Mouse (Mus musculus) embryonic facial prominence, embryonic 14.5 days (tissue): Measurements from ENCODE around the gene Creb3l2. TPM values are rescaled to one million over a fixed set of nuclear protein-coding genes. Genes with fewer than 3 reads are reported as not detected.
A peak's percentile ranks its signal among the peaks of the same experiment; 100 is the strongest.

Source experiments
- ATAC-seq: fragments of 200-750 bp; cut with Nextera tagmentation; 2 replicates; pipeline ENCODE4 v1.8.0; 2017; ENCODE audit warnings: low read depth, moderate number of reproducible peaks, moderate TSS enrichment
- DNase-seq: peaks from one replicate; pipeline ENCODE4 v3.0.0-alpha.2; 2015; ENCODE audit warnings: low spot score
- H3K27ac ChIP-seq: fragments of 300-500 bp; sonication (generic); replicated peaks from 2 replicates; pipeline ENCODE4 v1.5.1; 2014; ENCODE audit warnings: low read depth, mild to moderate bottlenecking, low read length, moderate library complexity
- H3K27me3 ChIP-seq: fragments of 300-500 bp; sonication (generic); replicated peaks from 2 replicates; pipeline ENCODE4 v1.6.1; 2014; ENCODE audit warnings: low read length; ENCODE audit not compliant: control insufficient read depth, insufficient read depth
- H3K36me3 ChIP-seq: fragments of 300-500 bp; sonication (generic); 2 replicates; pipeline ENCODE4 v1.6.1; 2014; ENCODE audit warnings: low read length, mixed read lengths; ENCODE audit not compliant: control insufficient read depth, insufficient read depth
- H3K4me1 ChIP-seq: fragments of 300-500 bp; sonication (generic); 2 replicates; pipeline ENCODE4 v1.6.1; 2014; ENCODE audit warnings: antibody characterized with exemption, low read length; ENCODE audit not compliant: control insufficient read depth, insufficient read depth
- H3K4me2 ChIP-seq: fragments of 300-500 bp; sonication (generic); 2 replicates; pipeline ENCODE4 v1.6.1; 2014; ENCODE audit warnings: low read depth, mild to moderate bottlenecking, low read length, moderate library complexity, mixed read lengths
- H3K4me3 ChIP-seq: fragments of 300-500 bp; sonication (generic); 2 replicates; pipeline ENCODE4 v1.5.1; 2014; ENCODE audit warnings: low read depth, mild to moderate bottlenecking, low read length
- H3K9ac ChIP-seq: fragments of 300-500 bp; sonication (generic); 2 replicates; pipeline ENCODE4 v1.6.1; 2014; ENCODE audit warnings: low read depth, mild to moderate bottlenecking, low read length, moderate library complexity, mixed read lengths
- H3K9me3 ChIP-seq: fragments of 300-500 bp; sonication (generic); 2 replicates; pipeline ENCODE4 v1.6.1; 2016; ENCODE audit warnings: low read length; ENCODE audit not compliant: control insufficient read depth
- WGBS: fragments of 180-500 bp; shearing (Covaris S2); extraction: QIAGEN DNeasy Blood & Tissue Kit; methylation state at CpG from one replicate; pipeline ENCODE4 v1.1.7; 2014; 5-methylcytosine and 5-hydroxymethylcytosine counted together
- polyA plus RNA-seq: library from polyadenylated mRNA; unstranded; fragments of >200 nt; fragmentation: Nextera tagmentation; extraction: Ambion mirVana; gene quantifications from 2 replicates; pipeline ENCODE4 v1.2.1, GENCODE M21; 2014

Gene Creb3l2
- polyA plus RNA-seq, 1 experiment from 2014 or later: 35.3 TPM

DNA sequence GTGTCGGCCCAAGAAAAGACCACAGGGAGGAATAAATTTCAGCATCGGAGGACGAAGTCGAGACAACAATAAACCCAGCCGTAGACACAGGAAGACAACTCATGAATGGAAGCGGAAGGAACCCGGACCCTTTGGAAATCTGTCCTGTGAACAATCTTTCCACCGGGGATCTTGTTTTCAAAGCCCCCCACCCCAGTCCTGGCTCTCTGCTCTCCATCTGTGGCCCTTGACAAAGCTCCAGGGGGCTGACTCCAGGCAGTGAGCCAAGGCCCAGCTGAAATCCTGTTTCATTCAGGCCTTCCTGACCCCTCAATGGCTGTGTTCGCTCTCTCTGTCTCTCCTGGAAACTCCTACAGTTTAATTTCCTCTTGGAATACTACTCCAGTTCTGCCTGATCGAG, 66.5 kb downstream of the Creb3l2 start:
- peaks cover 39% of the 10 kb centered on the region for H3K36me3 ChIP-seq
- peaks cover 6% of the 10 kb centered on the region; the same call in 1 of the 2 replicates for H3K9me3 ChIP-seq
- DNase-seq (no peak), ATAC-seq (peak; percentile 55; the same call in 1 of the 2 replicates)
- H3K9ac ChIP-seq: no peak overlapping the region
- no peaks in the 10 kb centered on the region for H3K27me3 ChIP-seq
- H3K27ac ChIP-seq: peak overlapping the region; percentile 36; the same call in 1 of the 2 replicates
- H3K4me1 ChIP-seq: peaks cover 5% of the 10 kb centered on the region; the same call in 1 of the 2 replicates
- H3K4me3 ChIP-seq: no peak overlapping the region
- WGBS: 67% methylated on average over 10 of the region's 10 CpGs
- no peak overlapping the region for H3K4me2 ChIP-seq

DNA sequence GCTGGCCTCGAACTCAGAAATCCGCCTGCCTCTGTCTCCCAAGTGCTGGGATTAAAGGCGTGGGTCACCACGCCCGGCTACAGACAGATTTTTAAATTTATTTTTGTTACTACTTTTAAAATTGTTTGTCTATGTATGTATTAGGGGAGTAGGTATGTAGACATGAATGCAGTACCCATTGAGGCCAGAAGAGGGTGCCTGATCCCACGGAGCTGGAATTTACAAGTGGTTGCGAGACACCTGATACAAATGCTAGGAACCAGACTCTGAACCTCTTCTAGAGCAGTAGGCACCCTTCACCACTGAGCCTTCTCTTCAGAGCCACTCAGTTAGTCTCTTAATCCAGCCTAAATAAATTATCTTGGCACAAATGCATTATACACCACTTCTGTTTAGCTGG, 70.6 kb downstream of the Creb3l2 start:
- DNase-seq: no peak
- WGBS: 81% methylated on average over 7 of the region's 7 CpGs
- peaks cover 5% of the 10 kb centered on the region; the same call in 1 of the 2 replicates for H3K4me1 ChIP-seq
- no peak overlapping the region for H3K27ac ChIP-seq
- no peak overlapping the region for H3K9ac ChIP-seq
- H3K4me3 ChIP-seq: no peak overlapping the region
- H3K4me2 ChIP-seq: no peak overlapping the region
- H3K27me3 ChIP-seq: no peaks in the 10 kb centered on the region
- H3K9me3 ChIP-seq: peaks cover 6% of the 10 kb centered on the region; the same call in 1 of the 2 replicates
- H3K36me3 ChIP-seq: peaks cover 19% of the 10 kb centered on the region
- ATAC-seq: no peak

DNA sequence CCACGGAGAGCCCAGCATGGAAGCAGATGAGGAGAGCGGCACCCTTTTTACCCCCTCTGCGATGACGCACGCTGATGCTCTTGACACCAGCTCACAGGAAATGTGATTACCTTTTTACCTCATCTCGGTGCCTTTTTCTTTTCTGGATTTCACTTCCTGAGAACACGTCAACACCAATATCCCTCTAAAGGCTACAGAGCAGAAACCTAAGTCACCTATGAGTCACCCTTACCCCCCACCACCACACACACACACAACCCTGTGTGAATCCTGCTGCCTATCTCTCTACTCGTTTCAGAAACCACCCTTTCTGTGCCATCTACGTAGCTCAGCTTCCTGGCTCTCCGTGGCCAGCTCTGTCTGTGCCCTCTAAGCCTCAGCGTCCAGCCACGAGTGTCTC, 71.4 kb downstream of the Creb3l2 start:
- ATAC-seq: no peak
- Histone ChIP-seq H3K9me3 (peaks cover 6% of the 10 kb centered on the region; the same call in 1 of the 2 replicates), H3K36me3 (peaks cover 19% of the 10 kb centered on the region), H3K4me3 (no peak overlapping the region), H3K4me1 (peaks cover 8% of the 10 kb centered on the region), H3K27me3 (no peaks in the 10 kb centered on the region), H3K9ac (no peak overlapping the region), H3K27ac (no peak overlapping the region), H3K4me2 (no peak overlapping the region)
- WGBS: 85% methylated on average over 12 of the region's 12 CpGs
- DNase-seq: no peak

DNA sequence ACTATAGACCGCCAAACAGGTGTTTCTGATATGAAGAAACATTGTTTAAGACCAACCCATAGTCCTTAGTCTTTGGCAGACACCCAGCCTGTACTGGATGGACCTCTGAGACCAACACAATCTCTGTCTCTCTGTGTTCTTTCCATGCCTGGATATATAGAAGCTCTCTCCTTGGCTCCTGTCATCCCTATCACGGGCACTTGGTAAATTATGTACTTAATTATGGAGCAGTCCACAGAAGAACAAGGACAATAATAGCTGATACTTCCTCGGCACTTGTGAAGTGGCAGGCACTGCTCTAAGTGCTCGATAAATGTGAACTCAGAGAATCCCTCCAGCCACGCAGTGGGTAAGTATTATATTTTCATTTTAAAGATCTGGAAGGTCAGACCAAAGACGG, 72.2 kb downstream of the Creb3l2 start:
- WGBS: 76% methylated on average over 6 of the region's 6 CpGs
- Histone ChIP-seq H3K4me2 (no peak overlapping the region), H3K27me3 (no peaks in the 10 kb centered on the region), H3K4me1 (peaks cover 10% of the 10 kb centered on the region), H3K9ac (no peak overlapping the region), H3K4me3 (no peak overlapping the region), H3K9me3 (peaks cover 6% of the 10 kb centered on the region; the same call in 1 of the 2 replicates), H3K27ac (no peak overlapping the region), H3K36me3 (peaks cover 20% of the 10 kb centered on the region)
- no peak for ATAC-seq
- no peak for DNase-seq

GRCm38 (mm10) chr6:37368281-37368680, 73.7 kb downstream of the Creb3l2 start:
- peaks cover 29% of the 10 kb centered on the region for H3K36me3 ChIP-seq
- H3K9me3 ChIP-seq: peaks cover 6% of the 10 kb centered on the region; the same call in 1 of the 2 replicates
- H3K27me3 ChIP-seq: no peaks in the 10 kb centered on the region
- H3K4me1 ChIP-seq: peaks cover 10% of the 10 kb centered on the region
- DNase-seq (no peak), ATAC-seq (no peak)
- H3K4me2 ChIP-seq: no peak overlapping the region
- H3K4me3 ChIP-seq: no peak overlapping the region
- no peak overlapping the region for H3K27ac ChIP-seq
- WGBS: 74% methylated on average over 13 of the region's 13 CpGs
- no peak overlapping the region for H3K9ac ChIP-seq

- DNase-seq (no peak), ATAC-seq (no peak)
- 88% methylated on average over 6 of the region's 6 CpGs for WGBS
- H3K4me1 ChIP-seq: peaks cover 10% of the 10 kb centered on the region
- H3K4me3 ChIP-seq: no peak overlapping the region
- H3K4me2 ChIP-seq: no peak overlapping the region
- peaks cover 6% of the 10 kb centered on the region; the same call in 1 of the 2 replicates for H3K9me3 ChIP-seq
- no peak overlapping the region for H3K27ac ChIP-seq
- H3K36me3 ChIP-seq: peaks cover 36% of the 10 kb centered on the region
- H3K9ac ChIP-seq: no peak overlapping the region
- no peaks in the 10 kb centered on the region for H3K27me3 ChIP-seq
Observed at GRCm38 (mm10) chr6:37366991-37367390, 75.0 kb downstream of the Creb3l2 start.

DNA sequence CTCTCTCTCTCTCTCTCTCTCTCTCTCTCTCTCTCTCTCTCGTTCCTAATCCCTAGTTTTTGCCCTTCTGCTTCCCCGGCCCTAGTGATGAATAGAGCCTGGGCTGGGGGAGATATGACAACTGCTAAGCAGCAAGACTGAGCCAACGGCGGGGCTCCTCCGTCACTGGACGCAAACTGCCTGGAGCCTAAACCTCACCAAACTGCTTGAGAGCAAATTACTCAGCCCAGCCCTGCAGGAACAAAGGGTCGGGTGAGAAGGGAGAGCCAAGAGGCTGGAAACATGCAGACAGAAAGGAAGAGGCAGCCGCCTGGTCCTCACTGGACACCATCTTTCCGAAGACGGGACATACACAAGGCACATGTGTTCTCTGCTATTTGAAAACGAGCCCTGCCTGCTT, 76.8 kb downstream of the Creb3l2 start:
- peaks cover 22% of the 10 kb centered on the region for H3K4me1 ChIP-seq
- no peak overlapping the region for H3K9ac ChIP-seq
- H3K9me3 ChIP-seq: no peaks in the 10 kb centered on the region
- no peak overlapping the region for H3K4me2 ChIP-seq
- WGBS: 34% methylated on average over 11 of the region's 11 CpGs
- ATAC-seq: no peak
- H3K4me3 ChIP-seq: no peak overlapping the region
- no peak for DNase-seq
- H3K27me3 ChIP-seq: no peaks in the 10 kb centered on the region
- H3K36me3 ChIP-seq: peaks cover 39% of the 10 kb centered on the region
- no peak overlapping the region for H3K27ac ChIP-seq

- Histone ChIP-seq H3K4me3 (no peak overlapping the region), H3K4me1 (peaks cover 22% of the 10 kb centered on the region), H3K9ac (no peak overlapping the region), H3K9me3 (no peaks in the 10 kb centered on the region), H3K27ac (no peak overlapping the region), H3K4me2 (no peak overlapping the region), H3K36me3 (peaks cover 42% of the 10 kb centered on the region), H3K27me3 (no peaks in the 10 kb centered on the region)
- no peak for DNase-seq
- ATAC-seq: no peak
- 96% methylated on average over 8 of the region's 8 CpGs for WGBS
Observed at GRCm38 (mm10) chr6:37364361-37364760, 77.6 kb downstream of the Creb3l2 start.

DNA sequence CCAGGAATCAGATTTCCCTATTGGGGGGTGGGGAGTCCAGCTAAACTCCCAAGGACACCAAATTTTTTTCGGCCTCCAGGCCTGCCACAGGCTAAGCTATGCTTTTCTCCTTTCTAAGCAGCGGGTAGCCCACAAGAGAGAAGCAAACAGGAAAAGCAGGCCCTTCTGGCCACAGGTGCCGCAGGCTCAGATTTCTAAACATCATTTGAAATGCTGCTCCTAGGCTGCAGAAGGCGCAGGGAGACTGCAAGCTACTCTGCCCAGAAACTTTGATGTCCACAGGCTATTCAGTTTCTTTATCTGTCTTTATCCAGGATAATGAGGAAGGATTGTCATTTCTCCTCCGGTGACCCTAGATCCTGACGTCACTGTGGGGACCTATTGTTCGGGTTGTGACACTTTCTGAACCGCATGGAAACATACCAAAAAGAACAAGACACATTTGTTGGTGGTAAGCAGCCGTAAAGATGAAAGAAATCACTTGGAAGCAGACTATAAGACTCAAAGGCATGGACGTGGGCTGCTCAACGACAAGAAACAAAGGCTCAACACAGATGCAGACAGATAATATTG, 81.0 kb downstream of the Creb3l2 start:
- peak; percentile 78 for DNase-seq
- peak; percentile 76 for ATAC-seq
- Histone ChIP-seq H3K9me3 (no peaks in the 10 kb centered on the region), H3K4me3 (no peak overlapping the region), H3K4me1 (peaks cover 22% of the 10 kb centered on the region), H3K4me2 (no peak overlapping the region), H3K36me3 (peaks cover 64% of the 10 kb centered on the region), H3K27me3 (no peaks in the 10 kb centered on the region), H3K27ac (peak overlapping the region; percentile 10), H3K9ac (no peak overlapping the region)
- WGBS: 26% methylated on average over 11 of the region's 11 CpGs
